Mouse (Mus musculus) stomach, postnatal 0 days (tissue): ENCODE results near the gene Unc93b1. TPM values are rescaled to one million over a fixed set of nuclear protein-coding genes. Genes with fewer than 3 reads are reported as not detected.

Experiments used
- ATAC-seq: fragments of 200-750 bp; cut with Nextera tagmentation; 2 replicates; pipeline ENCODE4 v1.8.0; 2017; ENCODE audit not compliant: low FRiP score, low TSS enrichment
- DNase-seq: peaks from one replicate; pipeline ENCODE4 v3.0.0-alpha.2; 2016; ENCODE audit warnings: low spot score
- H3K27ac ChIP-seq: fragments of 300-500 bp; sonication (generic); replicated peaks from 2 replicates; pipeline ENCODE4 v1.5.1; 2014; ENCODE audit warnings: mild to moderate bottlenecking, control low read depth
- H3K27me3 ChIP-seq: fragments of 300-500 bp; sonication (generic); 2 replicates; pipeline ENCODE4 v1.6.1; 2014; ENCODE audit warnings: low read length; ENCODE audit not compliant: control insufficient read depth, insufficient read depth
- H3K36me3 ChIP-seq: fragments of 300-500 bp; sonication (generic); 2 replicates; pipeline ENCODE4 v1.6.1; 2014; ENCODE audit warnings: low read length, mixed read lengths; ENCODE audit not compliant: control insufficient read depth, insufficient read depth
- H3K4me1 ChIP-seq: fragments of 300-500 bp; sonication (generic); replicated peaks from 2 replicates; pipeline ENCODE4 v1.6.1; 2014; ENCODE audit warnings: antibody characterized with exemption; ENCODE audit not compliant: control insufficient read depth, insufficient read depth
- H3K4me2 ChIP-seq: fragments of 300-500 bp; sonication (generic); replicated peaks from 2 replicates; pipeline ENCODE4 v1.6.1; 2014; ENCODE audit warnings: low read depth, mild to moderate bottlenecking, control low read depth, moderate library complexity
- H3K4me3 ChIP-seq: fragments of 300-500 bp; sonication (generic); 2 replicates; pipeline ENCODE4 v1.5.1; 2014; ENCODE audit warnings: low read depth, low read length, control low read depth
- H3K9ac ChIP-seq: fragments of 300-500 bp; sonication (generic); 2 replicates; pipeline ENCODE4 v1.6.1; 2014; ENCODE audit warnings: mild to moderate bottlenecking, low read length, control low read depth, mixed read lengths
- H3K9me3 ChIP-seq: fragments of 300-500 bp; sonication (generic); 2 replicates; pipeline ENCODE4 v1.6.1; 2016; ENCODE audit warnings: low read length; ENCODE audit not compliant: control insufficient read depth
- CTCF ChIP-seq: IDR thresholded peaks from 2 replicates; pipeline ENCODE4 v1.5.1; 2016; ENCODE audit warnings: antibody characterized with exemption, low read depth, mild to moderate bottlenecking, moderate library complexity
- EP300 ChIP-seq: optimal IDR thresholded peaks from 2 replicates; pipeline ENCODE3; 2016; ENCODE audit warnings: antibody characterized with exemption
- WGBS: fragments of 180-500 bp; shearing (Covaris S2); extraction: QIAGEN DNeasy Blood & Tissue Kit; methylation state at CpG from one replicate; pipeline ENCODE4 v1.1.7; 2014; 5-methylcytosine and 5-hydroxymethylcytosine counted together
- polyA plus RNA-seq: library from polyadenylated mRNA; unstranded; fragments of >200 nt; fragmentation: Nextera tagmentation; extraction: Ambion mirVana; gene quantifications from 2 replicates; pipeline ENCODE4 v1.2.1, GENCODE M21; 2015

Unc93b1 gene
- polyA plus RNA-seq, 1 experiment from 2014 or later: 19.7 TPM

- H3K4me2 ChIP-seq: no peak overlapping the region
- H3K36me3 ChIP-seq: no peaks in the 10 kb centered on the region
- no peak overlapping the region for H3K4me3 ChIP-seq
- ATAC-seq (no peak), DNase-seq (no peak)
- H3K4me1 ChIP-seq: no peaks in the 10 kb centered on the region
- no peak overlapping the region for H3K9ac ChIP-seq
- H3K27ac ChIP-seq: no peak overlapping the region
- H3K9me3 ChIP-seq: no peaks in the 10 kb centered on the region
- TF ChIP-seq CTCF (no peak), EP300 (no peak)
- WGBS: 74% methylated on average over 3 of the region's 3 CpGs
- no peaks in the 10 kb centered on the region for H3K27me3 ChIP-seq
Measured at GRCm38 (mm10) chr19:3947813-3948212, 12.8 kb downstream of the Unc93b1 start.

GRCm38 (mm10) chr19:3948546-3948945, 13.6 kb downstream of the Unc93b1 start:
- no peaks in the 10 kb centered on the region for H3K27me3 ChIP-seq
- no peak overlapping the region for H3K4me3 ChIP-seq
- no peaks in the 10 kb centered on the region for H3K4me1 ChIP-seq
- 78% methylated on average over 13 of the region's 14 CpGs for WGBS
- no peak for ATAC-seq
- no peak overlapping the region for H3K27ac ChIP-seq
- no peak overlapping the region for H3K9ac ChIP-seq
- no peak for DNase-seq
- no peak overlapping the region for H3K4me2 ChIP-seq
- H3K9me3 ChIP-seq: no peaks in the 10 kb centered on the region
- TF ChIP-seq CTCF (no peak), EP300 (no peak)
- no peaks in the 10 kb centered on the region for H3K36me3 ChIP-seq

GRCm38 (mm10) chr19:3950331-3950730, 15.3 kb downstream of the Unc93b1 start:
- Histone ChIP-seq H3K36me3 (no peaks in the 10 kb centered on the region), H3K27ac (no peak overlapping the region), H3K4me3 (no peak overlapping the region), H3K4me2 (no peak overlapping the region), H3K4me1 (no peaks in the 10 kb centered on the region), H3K27me3 (no peaks in the 10 kb centered on the region), H3K9ac (no peak overlapping the region), H3K9me3 (no peaks in the 10 kb centered on the region)
- DNase-seq: no peak
- 72% methylated on average over 3 of the region's 3 CpGs for WGBS
- TF ChIP-seq CTCF: no peak
- TF ChIP-seq EP300: no peak
- ATAC-seq: no peak

- no peaks in the 10 kb centered on the region for H3K4me1 ChIP-seq
- ATAC-seq: no peak
- DNase-seq: no peak
- H3K36me3 ChIP-seq: no peaks in the 10 kb centered on the region
- no peak overlapping the region for H3K4me3 ChIP-seq
- no peaks in the 10 kb centered on the region for H3K9me3 ChIP-seq
- H3K27me3 ChIP-seq: no peaks in the 10 kb centered on the region
- H3K4me2 ChIP-seq: no peak overlapping the region
- TF ChIP-seq CTCF: no peak
- TF ChIP-seq EP300: no peak
- H3K27ac ChIP-seq: no peak overlapping the region
- H3K9ac ChIP-seq: no peak overlapping the region
Measured at GRCm38 (mm10) chr19:3951461-3951860, 16.5 kb downstream of the Unc93b1 start.

- no peak overlapping the region for H3K9ac ChIP-seq
- DNase-seq: no peak
- no peak overlapping the region for H3K4me3 ChIP-seq
- no peak for ATAC-seq
- H3K4me1 ChIP-seq: no peaks in the 10 kb centered on the region
- no peak for TF ChIP-seq EP300
- no peak for TF ChIP-seq CTCF
- H3K36me3 ChIP-seq: no peaks in the 10 kb centered on the region
- H3K4me2 ChIP-seq: no peak overlapping the region
- H3K9me3 ChIP-seq: no peaks in the 10 kb centered on the region
- H3K27ac ChIP-seq: no peak overlapping the region
- H3K27me3 ChIP-seq: no peaks in the 10 kb centered on the region
- WGBS: 16% methylated on average over 1 of the region's 1 CpGs
Measured at GRCm38 (mm10) chr19:3952099-3952498, 17.1 kb downstream of the Unc93b1 start.

- no peak overlapping the region for H3K4me3 ChIP-seq
- no peak overlapping the region for H3K27ac ChIP-seq
- DNase-seq (no peak), ATAC-seq (no peak)
- no peak overlapping the region for H3K4me2 ChIP-seq
- no peaks in the 10 kb centered on the region for H3K36me3 ChIP-seq
- no peaks in the 10 kb centered on the region for H3K27me3 ChIP-seq
- TF ChIP-seq EP300 (no peak), CTCF (no peak)
- 54% methylated on average over 3 of the region's 3 CpGs for WGBS
- H3K9ac ChIP-seq: no peak overlapping the region
- no peaks in the 10 kb centered on the region for H3K4me1 ChIP-seq
- no peaks in the 10 kb centered on the region for H3K9me3 ChIP-seq
Measured at GRCm38 (mm10) chr19:3955033-3955432, 20.0 kb downstream of the Unc93b1 start.
